Mouse (Mus musculus) ES-CJ7 (cell line): ENCODE measurements around the gene AF067061.
"Not testable (repeated sequence)": the region's sequence is repeated elsewhere in the genome, so short reads cannot be mapped to it uniquely, and the experiment has no call there.

Source experiments
- DNase-seq: peaks from one replicate; pipeline ENCODE4 v3.0.0; 2011; ENCODE audit warnings: low read depth, low spot score

Gene AF067061

GRCm38 (mm10) chr13:120262870-120263269 lies at the start of gene AF067061:
TSS of gene AF067061 (plus strand) at chr13:120263114.
- not testable (repeated sequence) for DNase-seq

GRCm38 (mm10) chr13:120215847-120216246 lies 47.1 kb upstream of the AF067061 start, which contains the start of gene Gm21762:
TSS of gene Gm21762 (minus strand) at chr13:120215947.
- DNase-seq, result not testable (repeated sequence)

GRCm38 (mm10) chr13:120220922-120221321 lies 42.0 kb upstream of the AF067061 start:
- DNase-seq, result peak; percentile 30

- peak; percentile 24 for DNase-seq
These were observed 39.8 kb upstream of the AF067061 start for GRCm38 (mm10) chr13:120223012-120223659.

- not testable (repeated sequence) for DNase-seq
These were observed 31.1 kb upstream of the AF067061 start for GRCm38 (mm10) chr13:120231798-120232197.

- not testable (repeated sequence) for DNase-seq
These were observed 30.4 kb upstream of the AF067061 start for GRCm38 (mm10) chr13:120232447-120233049.

- not testable (repeated sequence) for DNase-seq
These were observed 24.1 kb upstream of the AF067061 start, which contains the start of gene Gm21731 for GRCm38 (mm10) chr13:120238811-120239210. TSS of gene Gm21731 (plus strand) at chr13:120239111.

- DNase-seq, result not testable (repeated sequence)
These were observed 11.5 kb upstream of the AF067061 start for GRCm38 (mm10) chr13:120251208-120251924.

GRCm38 (mm10) chr13:120258817-120259658 lies 3.9 kb upstream of the AF067061 start:
- not testable (repeated sequence) for DNase-seq

GRCm38 (mm10) chr13:120259718-120260117 lies 3.2 kb upstream of the AF067061 start:
- not testable (repeated sequence) for DNase-seq

- DNase-seq, result not testable (repeated sequence)
These were observed 14.9 kb downstream of the AF067061 start for GRCm38 (mm10) chr13:120277837-120278236.

GRCm38 (mm10) chr13:120278784-120279183 lies 15.9 kb downstream of the AF067061 start:
- no peak for DNase-seq

- DNase-seq, result peak; percentile 0
These were observed 36.5 kb downstream of the AF067061 start for GRCm38 (mm10) chr13:120299324-120299894.

GRCm38 (mm10) chr13:120299991-120300442 lies 37.1 kb downstream of the AF067061 start, which contains the start of gene BC147527:
TSS of gene BC147527 (plus strand) at chr13:120300392.
- DNase-seq, result peak; percentile 0

- peak; percentile 0 for DNase-seq
These were observed 37.9 kb downstream of the AF067061 start for GRCm38 (mm10) chr13:120300853-120301252.

- peak; percentile 1 for DNase-seq
These were observed 47.8 kb downstream of the AF067061 start for GRCm38 (mm10) chr13:120310749-120311148.

- peak; percentile 82 for DNase-seq
These were observed 50.7 kb downstream of the AF067061 start for GRCm38 (mm10) chr13:120313584-120313983.
